Mouse (Mus musculus) liver, embryonic 14.5 days (tissue): ENCODE measurements at regions not wholly inside any gene's neighbourhood (a gene's known extent, or its start where the extent isn't known, plus 50 kb on each side); places are given as distances from the start of the nearest gene placed in this dataset.

ENCODE experiments used
- ATAC-seq: fragments of 200-750 bp; cut with Nextera tagmentation; 2 replicates; pipeline ENCODE4 v1.8.0; 2017; ENCODE audit warnings: moderate number of reproducible peaks, mild to moderate bottlenecking, moderate library complexity; ENCODE audit not compliant: insufficient read depth
- DNase-seq, 3 experiments: peaks; one replicate each; pipeline ENCODE4 v3.0.0-alpha.2; 2012 to 2013; ENCODE audit warnings: low read depth in 3 of 3, low spot score in 3 of 3
- H3K27ac ChIP-seq: fragments of 300-500 bp; sonication (generic); 2 replicates; pipeline ENCODE4 v1.5.1; 2014; ENCODE audit warnings: moderate library complexity, mild to moderate bottlenecking, control low read depth, inconsistent platforms
- H3K27me3 ChIP-seq: fragments of 300-500 bp; sonication (generic); 2 replicates; pipeline ENCODE4 v1.6.1; 2014; ENCODE audit warnings: mild to moderate bottlenecking, low read length, moderate library complexity; ENCODE audit not compliant: control insufficient read depth, insufficient read depth
- H3K36me3 ChIP-seq: fragments of 300-500 bp; sonication (generic); replicated peaks from 2 replicates; pipeline ENCODE4 v1.6.1; 2014; ENCODE audit warnings: low read depth; ENCODE audit not compliant: control insufficient read depth, insufficient read depth
- H3K4me1 ChIP-seq, 2 experiments: fragments of 200-500 bp in 1 of 2; fragments of 300-500 bp in 1 of 2; sonication (generic) in 1 of 2; replicated peaks; 2 replicates each; pipeline ENCODE4 v1.6.1; 2012 to 2014; ENCODE audit warnings: antibody characterized with exemption in 1 of 2, inconsistent platforms in 1 of 2, low read length in 1 of 2; ENCODE audit not compliant: control insufficient read depth in 2 of 2, insufficient read depth in 2 of 2
- H3K4me2 ChIP-seq: fragments of 300-500 bp; sonication (generic); 2 replicates; pipeline ENCODE4 v1.6.1; 2014; ENCODE audit warnings: low read depth, mild to moderate bottlenecking, control low read depth, moderate library complexity
- H3K4me3 ChIP-seq, 2 experiments: fragments of 200-500 bp in 1 of 2; fragments of 300-500 bp in 1 of 2; sonication (generic) in 1 of 2; 2 replicates each; pipeline ENCODE4 v1.5.1; 2012 to 2014; ENCODE audit warnings: low read depth in 2 of 2, low read length in 2 of 2, mild to moderate bottlenecking in 2 of 2, control low read depth in 1 of 2, inconsistent platforms in 1 of 2, moderate library complexity in 1 of 2; ENCODE audit not compliant: insufficient read depth in 1 of 2
- H3K9ac ChIP-seq: fragments of 300-500 bp; sonication (generic); replicated peaks from 2 replicates; pipeline ENCODE4 v1.6.1; 2014; ENCODE audit warnings: mild to moderate bottlenecking, control low read depth, moderate library complexity
- H3K9me3 ChIP-seq: fragments of 300-500 bp; sonication (generic); 2 replicates; pipeline ENCODE4 v1.6.1; 2016; ENCODE audit warnings: low read length, mixed read lengths; ENCODE audit not compliant: control insufficient read depth
- CTCF ChIP-seq: IDR thresholded peaks from 2 replicates; pipeline ENCODE4 v1.5.1; 2016; ENCODE audit warnings: antibody characterized with exemption, low read depth, control low read depth
- EP300 ChIP-seq: IDR thresholded peaks from 2 replicates; pipeline ENCODE4 v1.6.1; 2016; ENCODE audit warnings: antibody characterized with exemption, low read depth
- WGBS: fragments of 180-500 bp; shearing (Covaris S2); extraction: QIAGEN DNeasy Blood & Tissue Kit; methylation state at CpG from one replicate; pipeline ENCODE4 v1.1.7; 2014; ENCODE audit not compliant: insufficient replicate concordance; 5-methylcytosine and 5-hydroxymethylcytosine counted together

DNA sequence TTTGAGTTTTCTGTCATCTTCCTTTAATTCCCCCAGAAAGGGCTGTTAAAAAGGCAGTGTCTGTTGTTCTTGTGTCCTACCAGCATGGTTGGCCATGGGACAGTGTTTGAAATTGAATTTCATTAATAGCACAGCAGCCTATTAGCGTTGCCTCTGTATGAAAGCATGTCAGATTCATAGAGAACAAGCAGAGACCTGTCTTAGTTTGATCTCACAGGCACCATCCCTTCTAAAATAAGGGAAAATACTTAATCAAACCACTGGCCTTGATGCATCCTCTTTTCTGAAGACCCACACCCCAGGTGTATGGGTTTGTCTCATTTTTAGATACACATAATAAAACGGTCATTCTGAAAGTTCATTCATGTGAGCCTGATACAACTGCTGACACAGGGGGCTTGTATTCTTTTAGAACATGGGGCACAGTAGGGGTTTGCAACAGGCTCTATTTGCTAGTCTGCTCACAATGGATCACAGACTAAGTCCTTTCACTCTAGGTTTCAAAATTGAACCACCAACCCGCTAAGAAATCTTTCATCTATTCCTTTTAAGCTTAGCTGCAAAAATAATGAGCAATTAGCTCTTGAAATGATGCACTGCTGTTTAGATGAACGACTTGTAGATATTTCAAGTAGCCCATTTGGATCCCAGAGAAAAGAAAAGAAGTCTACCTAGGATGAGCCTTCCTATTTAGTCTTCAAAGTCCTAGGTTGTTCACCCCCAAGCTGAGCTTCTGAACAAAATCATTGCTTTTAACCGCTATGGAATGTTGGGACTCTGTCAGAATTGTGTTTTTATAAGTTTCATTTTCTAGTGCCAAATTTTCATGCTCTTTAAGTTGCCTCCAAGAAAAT, 591.6 kb upstream of the Pcdh20 start:
- Histone ChIP-seq H3K4me2 (no peak overlapping the region), H3K9me3 (no peaks in the 10 kb centered on the region), H3K36me3 (no peaks in the 10 kb centered on the region), H3K4me1 (no peaks in the 10 kb centered on the region), H3K9ac (no peak overlapping the region), H3K27me3 (no peaks in the 10 kb centered on the region), H3K27ac (no peak overlapping the region), H3K4me3 (no peak overlapping the region)
- WGBS = 53% methylated on average over 5 of the region's 5 CpGs
- TF ChIP-seq EP300 (no peak), CTCF (no peak)
- ATAC-seq = no peak
- no peak for DNase-seq

DNA sequence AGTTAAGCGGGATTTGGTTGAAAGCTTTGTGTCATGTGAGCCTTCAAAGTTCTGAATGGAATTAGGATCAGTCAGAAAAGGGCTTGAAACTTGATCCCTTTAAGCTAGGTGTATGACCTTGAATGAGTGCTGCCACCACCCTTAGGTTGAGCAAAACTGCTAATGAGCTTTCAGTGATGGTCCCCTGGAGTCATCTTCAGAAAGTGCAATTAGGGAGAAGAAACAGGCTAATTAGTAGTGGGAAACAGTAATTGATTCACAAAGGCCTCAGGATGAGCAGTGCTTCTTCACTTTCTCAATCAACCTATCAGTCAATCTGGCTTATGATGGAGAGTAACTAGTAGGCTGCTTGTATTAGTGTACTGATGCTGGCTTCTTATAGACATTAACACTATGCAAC, 590.1 kb upstream of the Pcdh20 start:
- no peak overlapping the region for H3K4me2 ChIP-seq
- WGBS = 61% methylated on average over 1 of the region's 1 CpGs
- H3K27me3 ChIP-seq = no peaks in the 10 kb centered on the region
- H3K9ac ChIP-seq = no peak overlapping the region
- no peaks in the 10 kb centered on the region for H3K36me3 ChIP-seq
- H3K27ac ChIP-seq = no peak overlapping the region
- H3K4me1 ChIP-seq = no peaks in the 10 kb centered on the region
- no peaks in the 10 kb centered on the region for H3K9me3 ChIP-seq
- no peak overlapping the region for H3K4me3 ChIP-seq
- DNase-seq (no peak), ATAC-seq (no peak)
- TF ChIP-seq EP300 = no peak
- TF ChIP-seq CTCF = no peak

DNA sequence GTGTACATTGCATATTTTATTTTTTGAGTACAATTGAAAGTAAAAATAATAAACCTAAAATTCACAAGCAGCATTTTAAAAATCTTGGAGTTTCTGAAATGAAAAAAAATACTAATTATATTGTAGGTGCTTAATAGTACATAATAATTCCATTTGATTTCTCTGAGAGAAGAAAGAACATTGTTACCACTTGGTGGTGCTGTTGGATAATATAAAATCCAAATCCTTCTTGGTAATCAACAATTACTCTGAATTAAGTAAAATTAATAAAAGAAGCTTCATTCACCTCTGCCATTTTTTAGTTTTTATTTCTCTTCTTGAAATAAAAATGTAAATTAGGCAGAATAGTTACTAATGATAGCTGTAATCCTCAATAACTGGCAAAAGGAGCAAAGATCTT, 563.2 kb upstream of the Pcdh20 start:
- H3K4me2 ChIP-seq = no peak overlapping the region
- H3K4me3 ChIP-seq = no peak overlapping the region
- H3K4me1 ChIP-seq = no peaks in the 10 kb centered on the region
- no peak overlapping the region for H3K9ac ChIP-seq
- H3K9me3 ChIP-seq = no peaks in the 10 kb centered on the region
- no peak for TF ChIP-seq CTCF
- TF ChIP-seq EP300 = no peak
- no peaks in the 10 kb centered on the region for H3K27me3 ChIP-seq
- no peak for DNase-seq
- no peaks in the 10 kb centered on the region for H3K36me3 ChIP-seq
- no peak overlapping the region for H3K27ac ChIP-seq
- no peak for ATAC-seq

DNA sequence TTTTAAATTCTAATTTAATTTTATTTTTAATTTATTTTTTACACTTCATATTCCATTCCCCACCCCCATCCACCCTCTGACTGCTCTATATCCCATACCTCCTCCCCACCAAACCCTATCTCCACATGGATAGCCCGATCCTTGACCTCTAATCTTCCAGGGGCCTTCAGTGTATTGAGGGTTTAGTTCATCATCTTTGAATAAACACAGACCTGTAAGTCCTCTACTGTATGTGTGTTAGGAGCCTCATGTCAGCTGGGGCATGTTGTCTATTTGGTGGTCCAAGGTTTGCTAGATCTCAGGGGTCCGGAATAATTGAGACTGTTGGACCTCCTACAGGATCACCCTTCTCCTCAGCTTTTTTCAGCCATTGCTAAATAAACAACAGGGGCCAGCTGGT, 540.2 kb upstream of the Pcdh20 start:
- ATAC-seq (no peak), DNase-seq (no peak)
- Histone ChIP-seq H3K4me2 (no peak overlapping the region), H3K36me3 (no peaks in the 10 kb centered on the region), H3K4me3 (no peak overlapping the region), H3K9ac (no peak overlapping the region), H3K9me3 (no peaks in the 10 kb centered on the region), H3K4me1 (no peaks in the 10 kb centered on the region), H3K27ac (no peak overlapping the region), H3K27me3 (no peaks in the 10 kb centered on the region)
- WGBS = 63% methylated on average over 2 of the region's 2 CpGs
- no peak for TF ChIP-seq CTCF
- no peak for TF ChIP-seq EP300

DNA sequence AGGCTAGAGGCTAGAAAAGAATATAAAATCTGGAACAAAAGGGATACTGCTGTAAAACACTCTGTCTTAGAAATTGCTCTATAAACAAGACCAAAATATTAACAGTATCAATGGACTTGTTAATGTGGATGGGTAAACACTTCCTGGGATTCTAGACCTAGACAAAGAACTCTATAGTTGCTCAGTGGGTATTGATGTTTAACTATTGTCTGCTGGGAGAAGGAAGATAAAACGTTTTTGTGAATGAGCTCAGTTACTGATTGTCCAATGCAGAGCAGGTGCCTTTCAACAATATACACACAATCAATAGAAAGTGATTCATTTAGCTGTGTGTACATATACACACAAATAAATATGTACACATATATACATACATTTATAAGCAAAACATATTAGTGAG, 538.5 kb upstream of the Pcdh20 start:
- WGBS = 18% methylated on average over 1 of the region's 1 CpGs
- no peaks in the 10 kb centered on the region for H3K4me1 ChIP-seq

More for the DNA sequence above, 538.5 kb upstream of the Pcdh20 start:
- H3K27ac ChIP-seq = no peak overlapping the region
- H3K36me3 ChIP-seq = no peaks in the 10 kb centered on the region
- TF ChIP-seq CTCF (no peak), EP300 (no peak)
- no peak for DNase-seq
- ATAC-seq = no peak
- no peak overlapping the region for H3K9ac ChIP-seq
- H3K9me3 ChIP-seq = no peaks in the 10 kb centered on the region
- no peak overlapping the region for H3K4me3 ChIP-seq
- H3K27me3 ChIP-seq = no peaks in the 10 kb centered on the region
- H3K4me2 ChIP-seq = no peak overlapping the region
